Mouse (Mus musculus): Measurements from ENCODE around the gene Actr2. TPM values are rescaled to one million over a fixed set of nuclear protein-coding genes. Genes with fewer than 3 reads are reported as not detected.
"Not testable (repeated sequence)": the region's sequence is repeated elsewhere in the genome, so short reads cannot be mapped to it uniquely, and the experiment has no call there.

Actr2 gene
- polyA plus RNA-seq, 1 experiment from 2014 or later, result 188 TPM

- H3K27ac ChIP-seq (ENCODE audit: low read length); H3K4me3 ChIP-seq (ENCODE audit: low read depth, low read length); H3K4me1 ChIP-seq (ENCODE audit: control insufficient read depth, insufficient read depth, low read length); H3K9me3 ChIP-seq (replicated peaks; ENCODE audit: control insufficient read depth, low read length, poor library complexity, severe bottlenecking); H3K36me3 ChIP-seq (ENCODE audit: control insufficient read depth, insufficient read depth, low read length); H3K27me3 ChIP-seq (ENCODE audit: control insufficient read depth, insufficient read depth, low read depth, low read length); ATAC-seq; H3K4me2 ChIP-seq (ENCODE audit: low read length); H3K9ac ChIP-seq (ENCODE audit: low read depth, low read length): not testable (repeated sequence)
- WGBS, result 93% methylated on average over 4 of the region's 4 CpGs
These were observed 31.0 kb upstream of the Actr2 start for GRCm38 (mm10) chr11:20143687-20144086.

- 95% methylated on average over 5 of the region's 5 CpGs for WGBS
These were observed 29.8 kb upstream of the Actr2 start for GRCm38 (mm10) chr11:20142516-20142915.

GRCm38 (mm10) chr11:20140286-20140685, 27.6 kb upstream of the Actr2 start:
- Histone ChIP-seq H3K27me3 (ENCODE audit: control insufficient read depth, insufficient read depth, low read depth, low read length) (no peaks in the 10 kb centered on the region), H3K27ac (ENCODE audit: low read length) (no peak overlapping the region), H3K4me2 (ENCODE audit: low read length) (no peak overlapping the region), H3K4me3 (ENCODE audit: low read depth, low read length) (no peak overlapping the region), H3K36me3 (ENCODE audit: control insufficient read depth, insufficient read depth, low read length) (no peaks in the 10 kb centered on the region), H3K4me1 (ENCODE audit: control insufficient read depth, insufficient read depth, low read length) (no peaks in the 10 kb centered on the region), H3K9ac (ENCODE audit: low read depth, low read length) (no peak overlapping the region), H3K9me3 (replicated peaks; ENCODE audit: control insufficient read depth, low read length, poor library complexity, severe bottlenecking) (no peaks in the 10 kb centered on the region)
- no peak for ATAC-seq
- WGBS, result 88% methylated on average over 5 of the region's 5 CpGs

More at GRCm38 (mm10) chr11:20142516-20142915, 29.8 kb upstream of the Actr2 start:
- H3K9ac ChIP-seq (ENCODE audit: low read depth, low read length), result no peak overlapping the region
- H3K36me3 ChIP-seq (ENCODE audit: control insufficient read depth, insufficient read depth, low read length), result no peaks in the 10 kb centered on the region
- H3K4me2 ChIP-seq (ENCODE audit: low read length), result no peak overlapping the region
- no peak for ATAC-seq
- H3K4me1 ChIP-seq (ENCODE audit: control insufficient read depth, insufficient read depth, low read length), result no peaks in the 10 kb centered on the region
- H3K27me3 ChIP-seq (ENCODE audit: control insufficient read depth, insufficient read depth, low read depth, low read length), result no peaks in the 10 kb centered on the region
- no peaks in the 10 kb centered on the region for H3K9me3 ChIP-seq (replicated peaks; ENCODE audit: control insufficient read depth, low read length, poor library complexity, severe bottlenecking)
- H3K4me3 ChIP-seq (ENCODE audit: low read depth, low read length), result no peak overlapping the region
- no peak overlapping the region for H3K27ac ChIP-seq (ENCODE audit: low read length)

GRCm38 (mm10) chr11:20139711-20140110, 27.0 kb upstream of the Actr2 start:
- Histone ChIP-seq H3K4me3 (ENCODE audit: low read depth, low read length) (no peak overlapping the region), H3K9me3 (replicated peaks; ENCODE audit: control insufficient read depth, low read length, poor library complexity, severe bottlenecking) (no peaks in the 10 kb centered on the region), H3K4me1 (ENCODE audit: control insufficient read depth, insufficient read depth, low read length) (no peaks in the 10 kb centered on the region), H3K27me3 (ENCODE audit: control insufficient read depth, insufficient read depth, low read depth, low read length) (no peaks in the 10 kb centered on the region), H3K9ac (ENCODE audit: low read depth, low read length) (no peak overlapping the region), H3K36me3 (ENCODE audit: control insufficient read depth, insufficient read depth, low read length) (no peaks in the 10 kb centered on the region), H3K4me2 (ENCODE audit: low read length) (no peak overlapping the region), H3K27ac (ENCODE audit: low read length) (no peak overlapping the region)
- WGBS, result 98% methylated on average over 2 of the region's 2 CpGs
- no peak for ATAC-seq

GRCm38 (mm10) chr11:20138498-20139208, 25.9 kb upstream of the Actr2 start:
- H3K4me2 ChIP-seq (ENCODE audit: low read length), result no peak overlapping the region
- H3K4me3 ChIP-seq (ENCODE audit: low read depth, low read length), result no peak overlapping the region
- no peaks in the 10 kb centered on the region for H3K4me1 ChIP-seq (ENCODE audit: control insufficient read depth, insufficient read depth, low read length)
- H3K9ac ChIP-seq (ENCODE audit: low read depth, low read length), result no peak overlapping the region
- H3K9me3 ChIP-seq (replicated peaks; ENCODE audit: control insufficient read depth, low read length, poor library complexity, severe bottlenecking), result no peaks in the 10 kb centered on the region
- WGBS, result 93% methylated on average over 6 of the region's 6 CpGs
- no peak for ATAC-seq
- no peaks in the 10 kb centered on the region for H3K27me3 ChIP-seq (ENCODE audit: control insufficient read depth, insufficient read depth, low read depth, low read length)
- no peak overlapping the region for H3K27ac ChIP-seq (ENCODE audit: low read length)
- H3K36me3 ChIP-seq (ENCODE audit: control insufficient read depth, insufficient read depth, low read length), result no peaks in the 10 kb centered on the region

- no peak overlapping the region for H3K4me2 ChIP-seq (ENCODE audit: low read length)
- no peaks in the 10 kb centered on the region for H3K27me3 ChIP-seq (ENCODE audit: control insufficient read depth, insufficient read depth, low read depth, low read length)
- WGBS, result 88% methylated on average over 2 of the region's 2 CpGs
- H3K9me3 ChIP-seq (replicated peaks; ENCODE audit: control insufficient read depth, low read length, poor library complexity, severe bottlenecking), result no peaks in the 10 kb centered on the region
- H3K4me1 ChIP-seq (ENCODE audit: control insufficient read depth, insufficient read depth, low read length), result no peaks in the 10 kb centered on the region
- no peak overlapping the region for H3K27ac ChIP-seq (ENCODE audit: low read length)
- H3K4me3 ChIP-seq (ENCODE audit: low read depth, low read length), result no peak overlapping the region
- H3K9ac ChIP-seq (ENCODE audit: low read depth, low read length), result no peak overlapping the region
- no peaks in the 10 kb centered on the region for H3K36me3 ChIP-seq (ENCODE audit: control insufficient read depth, insufficient read depth, low read length)
- ATAC-seq, result no peak
These were observed 25.2 kb upstream of the Actr2 start for GRCm38 (mm10) chr11:20137872-20138271.

GRCm38 (mm10) chr11:20136314-20136713, 23.6 kb upstream of the Actr2 start:
- no peak for ATAC-seq
- Histone ChIP-seq H3K27me3 (ENCODE audit: control insufficient read depth, insufficient read depth, low read depth, low read length) (no peaks in the 10 kb centered on the region), H3K36me3 (ENCODE audit: control insufficient read depth, insufficient read depth, low read length) (no peaks in the 10 kb centered on the region), H3K27ac (ENCODE audit: low read length) (no peak overlapping the region), H3K4me1 (ENCODE audit: control insufficient read depth, insufficient read depth, low read length) (no peaks in the 10 kb centered on the region), H3K9me3 (replicated peaks; ENCODE audit: control insufficient read depth, low read length, poor library complexity, severe bottlenecking) (no peaks in the 10 kb centered on the region), H3K4me3 (ENCODE audit: low read depth, low read length) (no peak overlapping the region), H3K4me2 (ENCODE audit: low read length) (no peak overlapping the region), H3K9ac (ENCODE audit: low read depth, low read length) (no peak overlapping the region)
- 87% methylated on average over 6 of the region's 6 CpGs for WGBS

- not testable (repeated sequence) for H3K9ac ChIP-seq (ENCODE audit: low read depth, low read length); ATAC-seq; H3K4me1 ChIP-seq (ENCODE audit: control insufficient read depth, insufficient read depth, low read length); H3K36me3 ChIP-seq (ENCODE audit: control insufficient read depth, insufficient read depth, low read length); H3K4me2 ChIP-seq (ENCODE audit: low read length); H3K4me3 ChIP-seq (ENCODE audit: low read depth, low read length); H3K9me3 ChIP-seq (replicated peaks; ENCODE audit: control insufficient read depth, low read length, poor library complexity, severe bottlenecking); H3K27me3 ChIP-seq (ENCODE audit: control insufficient read depth, insufficient read depth, low read depth, low read length); H3K27ac ChIP-seq (ENCODE audit: low read length)
- 58% methylated on average over 3 of the region's 3 CpGs for WGBS
These were observed 22.2 kb upstream of the Actr2 start for GRCm38 (mm10) chr11:20134869-20135268.

GRCm38 (mm10) chr11:20133721-20134120, 21.0 kb upstream of the Actr2 start:
- Histone ChIP-seq H3K9ac (ENCODE audit: low read depth, low read length) (no peak overlapping the region), H3K27me3 (ENCODE audit: control insufficient read depth, insufficient read depth, low read depth, low read length) (no peaks in the 10 kb centered on the region), H3K9me3 (replicated peaks; ENCODE audit: control insufficient read depth, low read length, poor library complexity, severe bottlenecking) (no peaks in the 10 kb centered on the region), H3K4me1 (ENCODE audit: control insufficient read depth, insufficient read depth, low read length) (no peaks in the 10 kb centered on the region), H3K36me3 (ENCODE audit: control insufficient read depth, insufficient read depth, low read length) (no peaks in the 10 kb centered on the region), H3K4me2 (ENCODE audit: low read length) (no peak overlapping the region), H3K27ac (ENCODE audit: low read length) (no peak overlapping the region), H3K4me3 (ENCODE audit: low read depth, low read length) (no peak overlapping the region)
- WGBS, result 100% methylated on average over 1 of the region's 1 CpGs
- no peak for ATAC-seq
